Mouse (Mus musculus): ENCODE measurements around the gene Fam219a.

The Fam219a gene

DNA sequence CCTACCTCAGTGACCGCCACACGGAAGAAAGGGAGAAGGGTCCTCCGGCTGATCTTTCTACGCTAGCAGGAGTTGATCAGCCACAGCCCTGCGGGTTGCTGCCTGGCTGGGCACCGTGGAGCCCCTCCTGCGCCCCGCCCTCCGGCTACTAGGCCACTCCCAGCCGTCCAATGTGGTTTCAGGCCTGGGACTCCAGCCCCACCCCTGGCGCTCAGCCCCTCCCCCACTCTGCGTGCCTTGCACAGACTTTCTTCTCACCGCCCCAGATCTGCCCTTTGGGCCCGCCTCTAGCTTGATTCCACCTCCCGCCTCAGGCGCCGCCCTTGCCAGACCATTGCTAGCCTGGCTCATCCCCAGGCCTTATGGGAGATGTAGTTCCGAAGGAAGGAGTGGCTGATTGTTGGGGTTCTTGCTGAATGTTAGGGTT lies 66.3 kb downstream of the Fam219a start, which contains the start of gene AI464131:
Gene AI464131 (minus strand): TSS at position 91 of the 427 bp plus-strand sequence.
- peak; percentile 97 for DNase-seq

GRCm38 (mm10) chr4:41502171-41502940 lies 67.0 kb downstream of the Fam219a start:
- DNase-seq, result no peak

DNA sequence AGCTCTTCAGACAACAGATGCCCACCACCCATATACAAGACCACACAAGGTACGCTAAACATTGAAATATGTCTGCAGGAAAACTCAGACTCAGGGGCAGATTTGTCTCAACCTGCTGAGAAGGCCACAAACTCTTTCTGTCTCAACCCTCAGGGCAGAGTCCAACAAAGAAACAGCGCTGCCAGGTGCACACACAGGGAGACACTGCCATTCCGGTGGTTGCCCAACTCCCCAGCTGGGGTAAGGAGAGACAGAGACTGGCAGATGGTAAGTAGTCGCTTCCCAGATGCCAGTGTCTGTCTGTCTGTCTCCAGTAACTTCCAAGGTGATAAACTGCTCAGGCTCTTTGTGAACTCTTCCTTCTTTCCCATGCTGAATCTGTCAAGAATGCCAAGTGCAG lies 68.6 kb downstream of the Fam219a start:
- no peak for DNase-seq

- DNase-seq, result no peak
These were observed 69.7 kb downstream of the Fam219a start for GRCm38 (mm10) chr4:41499619-41500018.

- DNase-seq, result no peak
These were observed 70.4 kb downstream of the Fam219a start for GRCm38 (mm10) chr4:41498921-41499391.

DNA sequence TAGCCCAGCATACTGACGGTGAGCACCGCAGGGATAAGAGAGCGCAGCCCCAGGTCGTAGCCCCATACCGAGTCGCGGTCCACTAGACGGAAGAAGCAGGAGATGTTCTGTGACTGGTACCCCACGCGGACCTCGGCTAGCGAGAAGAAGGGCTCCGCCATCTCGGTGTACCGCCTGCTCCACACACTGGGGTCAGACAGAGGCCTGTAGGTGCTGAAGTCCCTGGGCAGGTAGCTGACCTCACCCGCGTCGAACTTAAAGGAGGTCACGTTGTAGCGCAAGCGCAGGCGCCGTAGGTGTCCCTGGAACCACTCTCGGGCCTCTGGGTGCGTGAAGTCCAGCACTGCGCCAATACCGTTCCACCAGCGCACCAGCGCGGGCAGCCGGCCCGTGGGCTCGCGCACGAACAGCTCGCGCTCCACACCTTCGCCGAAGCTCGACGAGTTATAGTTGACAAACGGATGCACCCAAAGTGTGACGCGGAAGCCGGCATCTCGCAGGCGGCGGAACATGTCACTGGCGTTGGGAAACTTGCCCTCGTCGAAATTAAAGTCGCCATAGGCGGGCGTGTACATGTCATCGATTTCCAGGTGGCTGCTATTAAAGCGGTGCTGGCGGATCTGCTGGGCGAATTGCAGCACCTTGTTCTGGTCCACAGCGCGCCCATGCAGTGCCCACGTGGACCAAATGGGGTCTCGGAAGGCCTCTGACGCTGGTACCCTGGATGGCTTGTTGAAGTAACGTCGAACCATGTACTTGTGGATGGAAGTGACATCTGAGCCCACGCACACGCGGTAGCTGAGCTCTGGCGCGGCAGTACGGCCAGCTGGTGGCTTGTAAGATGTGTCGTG lies 71.1 kb downstream of the Fam219a start:
- DNase-seq, result no peak

DNA sequence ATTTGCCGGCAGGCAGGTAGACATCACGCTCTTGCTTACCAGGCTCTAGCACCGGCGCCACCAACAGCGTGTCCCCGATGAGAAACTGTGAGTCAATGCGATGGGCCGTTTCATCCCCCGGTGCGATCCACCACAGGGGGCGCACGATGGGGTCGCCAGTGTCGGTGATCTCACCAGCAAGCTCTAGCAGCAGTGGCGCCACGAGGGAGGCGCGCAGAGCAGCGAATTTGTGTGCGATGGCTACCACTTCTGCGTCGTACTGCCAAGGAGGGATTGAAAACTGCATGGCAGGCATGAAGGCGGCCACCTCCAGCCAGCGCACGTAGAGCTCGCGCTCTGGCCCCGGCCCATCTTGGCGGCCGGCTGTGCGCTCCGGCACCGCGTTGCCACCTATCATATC lies 71.8 kb downstream of the Fam219a start:
- DNase-seq, result no peak

- DNase-seq, result no peak
These were observed 72.3 kb downstream of the Fam219a start for GRCm38 (mm10) chr4:41497046-41497445.

- DNase-seq, result peak; percentile 50
These were observed 73.5 kb downstream of the Fam219a start for GRCm38 (mm10) chr4:41495850-41496249.

DNA sequence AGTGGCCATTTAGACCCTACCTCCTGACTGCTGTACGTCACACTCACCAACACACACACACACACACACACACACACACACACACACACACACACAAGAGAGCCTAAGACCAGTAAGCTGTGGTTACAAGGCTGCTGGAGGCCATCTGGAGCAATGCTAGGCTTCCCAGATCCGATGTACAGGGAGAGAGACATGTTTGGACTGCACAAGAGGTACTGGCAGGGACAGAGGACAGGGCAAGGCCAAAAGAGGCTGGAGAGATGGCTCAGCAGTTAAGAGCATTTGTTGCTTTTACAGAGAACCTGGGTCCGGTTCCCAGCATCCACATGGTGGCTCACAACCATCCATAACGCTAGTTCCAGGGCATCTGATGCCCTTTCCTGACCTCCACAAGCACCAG lies 74.3 kb downstream of the Fam219a start:
- DNase-seq, result no peak

DNA sequence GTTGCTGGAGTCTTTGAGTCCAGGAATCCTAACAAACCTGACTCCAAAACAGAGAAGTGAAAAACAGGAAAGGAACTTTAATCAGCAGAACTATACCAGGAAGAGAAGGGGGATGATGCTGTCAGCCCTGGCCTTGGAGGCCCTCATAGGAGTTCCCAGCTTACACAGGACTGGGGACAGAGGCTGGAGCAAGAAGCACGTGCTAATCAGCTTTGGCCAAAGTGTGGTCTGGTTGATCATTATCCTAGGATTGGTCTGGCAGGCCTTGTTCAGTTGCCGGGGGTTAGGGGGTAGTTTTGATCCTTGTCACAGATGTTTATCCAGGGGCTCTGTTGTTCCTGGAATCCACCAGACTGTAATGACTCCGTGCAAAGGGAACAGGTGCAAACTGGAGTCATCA lies 75.0 kb downstream of the Fam219a start:
- DNase-seq, result no peak

GRCm38 (mm10) chr4:41493464-41494116 lies 75.7 kb downstream of the Fam219a start:
- no peak for DNase-seq

- no peak for DNase-seq
These were observed 76.4 kb downstream of the Fam219a start for GRCm38 (mm10) chr4:41492951-41493350.

GRCm38 (mm10) chr4:41481601-41482017 lies 87.7 kb downstream of the Fam219a start:
- DNase-seq, result no peak

GRCm38 (mm10) chr4:41480254-41480653 lies 89.1 kb downstream of the Fam219a start:
- DNase-seq, result no peak

DNA sequence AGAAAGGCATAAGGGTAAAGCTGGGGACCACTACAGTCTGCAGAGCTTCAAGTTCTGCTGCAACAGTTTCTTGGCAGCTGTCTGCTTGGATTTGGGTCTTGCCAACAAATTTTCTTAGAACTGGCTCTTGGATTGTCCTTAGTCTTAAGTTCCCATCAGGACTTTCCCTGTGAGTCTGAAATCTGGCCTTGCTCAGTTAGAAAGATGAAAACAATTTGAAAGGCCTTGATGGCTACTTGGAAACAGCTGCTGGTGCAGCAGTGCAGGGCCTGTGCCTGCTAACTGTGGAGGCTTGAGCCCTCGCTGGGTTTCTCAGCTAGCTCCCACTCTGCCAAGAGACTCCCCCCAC lies 89.9 kb downstream of the Fam219a start:
- DNase-seq, result peak; percentile 17

GRCm38 (mm10) chr4:41478751-41479455 lies 90.4 kb downstream of the Fam219a start:
- no peak for DNase-seq

DNA sequence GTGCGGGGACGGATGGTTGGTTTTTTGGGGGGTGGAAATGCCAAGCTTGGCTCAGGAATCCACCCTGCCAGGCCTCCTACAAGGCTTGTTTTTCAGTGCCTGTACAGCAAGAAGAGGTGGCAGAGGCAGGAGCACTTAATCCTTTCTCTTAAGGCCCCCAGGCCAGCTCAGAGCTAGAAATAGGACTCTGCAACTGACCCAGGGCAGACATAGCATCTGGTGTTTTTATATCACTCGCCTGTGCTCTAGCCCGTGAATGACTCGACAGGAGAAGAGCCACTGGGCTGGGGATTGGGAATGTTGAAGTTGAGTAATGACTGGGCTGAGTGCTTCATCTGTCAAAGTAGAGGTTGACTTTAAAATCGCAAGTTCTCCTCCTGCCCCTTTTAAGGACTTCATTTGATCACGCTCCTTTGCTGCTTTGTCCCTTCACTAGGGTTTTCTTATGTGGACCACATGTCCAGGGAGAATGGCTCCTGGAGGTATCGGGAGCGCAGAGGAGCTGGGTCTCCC lies 91.6 kb downstream of the Fam219a start:
- DNase-seq, result no peak

DNA sequence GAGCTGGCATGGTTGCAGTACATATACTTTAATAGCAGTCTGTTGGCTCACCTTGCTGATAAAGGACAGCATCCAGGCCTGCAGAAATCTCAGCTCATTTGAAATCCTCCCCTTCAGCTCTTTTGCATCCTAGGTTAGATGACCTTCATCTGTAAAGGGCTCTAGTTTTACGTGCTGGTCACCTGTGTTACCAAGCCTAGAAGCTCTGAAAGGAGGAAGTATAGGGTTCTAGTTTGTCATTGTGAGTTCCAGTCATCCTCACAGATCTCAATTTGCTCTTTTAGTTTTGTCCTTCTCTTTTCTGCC lies 98.0 kb downstream of the Fam219a start:
- DNase-seq, result no peak

DNA sequence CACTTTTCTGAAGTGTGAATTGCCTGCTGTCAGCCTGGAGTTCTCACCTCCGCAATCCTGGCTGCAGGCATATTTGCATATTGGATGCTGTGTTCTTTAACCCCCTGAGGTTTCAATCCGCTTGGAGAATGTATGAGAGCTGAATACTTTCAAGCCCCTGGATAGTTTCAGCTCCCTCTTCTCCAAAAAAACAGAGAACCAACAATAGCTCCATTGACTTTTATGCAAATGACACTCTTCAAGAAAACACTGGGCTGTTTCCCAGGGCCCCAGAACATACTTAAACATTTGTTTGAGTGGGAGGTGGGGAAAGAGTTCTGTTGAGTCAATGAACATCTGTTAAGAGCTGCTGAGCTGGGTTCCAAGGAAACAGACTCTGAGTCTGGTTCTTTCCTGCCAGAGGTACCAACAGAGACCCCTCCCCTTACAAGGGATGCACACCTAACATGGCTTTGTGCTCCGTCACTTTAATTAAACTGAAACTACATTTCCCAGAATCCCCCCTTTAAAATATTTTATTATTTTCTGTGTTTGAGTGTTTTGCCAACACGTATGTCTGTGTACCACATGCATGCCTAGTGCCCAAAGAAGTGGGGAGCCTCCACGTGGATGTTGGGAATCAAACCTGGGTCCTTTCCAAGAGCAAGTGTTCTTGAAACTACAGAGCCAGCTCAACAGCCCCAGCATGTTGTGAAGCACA lies 98.5 kb downstream of the Fam219a start:
- DNase-seq, result peak; percentile 63

- DNase-seq, result no peak
These were observed 99.2 kb downstream of the Fam219a start for GRCm38 (mm10) chr4:41470051-41470683.

- no peak for DNase-seq
These were observed 100.1 kb downstream of the Fam219a start for GRCm38 (mm10) chr4:41469199-41469598.

All from layer of hippocampus, adult 9-11 months (tissue).